8 mouse cellular contexts compared by ENCODE assay signal in genomic region chr3:40745661-40746547, GRCm38 (mm10). TPM values are rescaled to one million over a fixed set of nuclear protein-coding genes. Genes with fewer than 3 reads are reported as not detected.
DNase-seq lines count a peak whose midpoint lies in the region; ATAC-seq and TF ChIP-seq lines count a peak whose summit lies in the region.

No protein-coding gene starts in this region.

- peaks cover 3% of the 10 kb centered on the region; the same call in 1 of the 2 replicates for H3K4me1 ChIP-seq in kidney, adult 2 months (ENCODE audit: control insufficient read depth, insufficient read depth, low read length)
- H3K4me1 ChIP-seq in hindbrain, postnatal 0 days (ENCODE audit: insufficient read depth, low read length) = 0 out of 2 replicates have a peak, but pooled peaks cover 5% of the 10 kb centered on the region
- peaks cover 6% of the 10 kb centered on the region; the same call in 1 of the 2 replicates for H3K4me1 ChIP-seq in stomach, embryonic 14.5 days (ENCODE audit: control insufficient read depth, insufficient read depth, low read length)

- H3K9ac ChIP-seq in hindbrain, postnatal 0 days (replicated peaks; ENCODE audit: low read length) = peak overlapping the region; percentile 85
- H3K9ac ChIP-seq in stomach, embryonic 14.5 days (replicated peaks; ENCODE audit: low read depth, low read length) = peak overlapping the region; percentile 40; the same call in 1 of the 2 replicates

- POLR2A ChIA-PET in Patski (lab: Charles Lee) = interaction anchor here (1.0 kb wide), 1 partner anchor 221 kb away, joined by 3 read pairs; no protein-coding TSS in a partner anchor

- H3K27me3 ChIP-seq in kidney, adult 2 months (replicated peaks; ENCODE audit: control insufficient read depth, insufficient read depth, low read length) = no peaks in the 10 kb centered on the region
- H3K27me3 ChIP-seq in Patski = no peaks in the 10 kb centered on the region
- no peaks in the 10 kb centered on the region for H3K27me3 ChIP-seq in hindbrain, postnatal 0 days (ENCODE audit: insufficient read depth, low read length)
- H3K27me3 ChIP-seq in stomach, embryonic 14.5 days (ENCODE audit: control insufficient read depth, insufficient read depth, low read length) = no peaks in the 10 kb centered on the region

- H3K4me2 ChIP-seq in hindbrain, postnatal 0 days (ENCODE audit: low read depth, low read length) = peak overlapping the region; percentile 94
- H3K4me2 ChIP-seq in stomach, embryonic 14.5 days (replicated peaks; ENCODE audit: low read depth, low read length) = peak overlapping the region; percentile 94

- no peaks in the 10 kb centered on the region for H3K36me3 ChIP-seq in kidney, adult 2 months (ENCODE audit: control insufficient read depth, insufficient read depth, low read length)
- H3K36me3 ChIP-seq in hindbrain, postnatal 0 days (ENCODE audit: insufficient read depth, low read length) = no peaks in the 10 kb centered on the region
- no peaks in the 10 kb centered on the region for H3K36me3 ChIP-seq in stomach, embryonic 14.5 days (ENCODE audit: control insufficient read depth, insufficient read depth, low read length)

- CTCF ChIA-PET in Patski (lab: Charles Lee) = interaction anchor here (0.9 to 1.2 kb wide), 2 partner anchors 15 to 221 kb away, joined by 3 to 4 read pairs; no protein-coding TSS in a partner anchor

- peak overlapping the region; percentile 99 for H3K4me3 ChIP-seq in kidney, adult 2 months (ENCODE audit: insufficient read depth, low read depth, low read length)
- peak overlapping the region; percentile 90 for H3K4me3 ChIP-seq in hindbrain, postnatal 0 days (ENCODE audit: low read length)
- H3K4me3 ChIP-seq in stomach, embryonic 14.5 days (ENCODE audit: low read depth, low read length) = peak overlapping the region; percentile 61

- WGBS in kidney, adult 2 months = 4% methylated on average over 37 of the region's 37 CpGs
- 1% methylated on average over 35 of the region's 37 CpGs for WGBS in hindbrain, postnatal 0 days
- WGBS in stomach, embryonic 14.5 days = 2% methylated on average over 37 of the region's 37 CpGs

- peak; percentile 29 for DNase-seq in kidney, adult 2 months
- no peak for DNase-seq in kidney, postnatal 25 days
- peak; percentile 60 for DNase-seq in Patski (ENCODE audit: low read depth, low spot score)
- no peak for DNase-seq in hindbrain, postnatal 0 days (ENCODE audit: low spot score)
- DNase-seq in lung, postnatal 25 days (ENCODE audit: low spot score) = peak; percentile 41
- no peak for DNase-seq in urinary bladder, postnatal 36 days (ENCODE audit: low spot score in 2 of 2)

- no peaks in the 10 kb centered on the region for H3K9me3 ChIP-seq in hindbrain, postnatal 0 days (ENCODE audit: low read length)
- H3K9me3 ChIP-seq in stomach, embryonic 14.5 days (ENCODE audit: control insufficient read depth, low read depth, low read length) = no peaks in the 10 kb centered on the region

- peak overlapping the region; percentile 72 for H3K27ac ChIP-seq in kidney, adult 2 months (ENCODE audit: insufficient read depth, low read depth, low read length)
- H3K27ac ChIP-seq in hindbrain, postnatal 0 days = peak overlapping the region; percentile 87
- H3K27ac ChIP-seq in stomach, embryonic 14.5 days (ENCODE audit: low read length) = peak overlapping the region; percentile 67; the same call in 1 of the 2 replicates

- TF ChIP-seq POLR2A in kidney, adult 2 months (IDR thresholded peaks at IDR 0.05; ENCODE audit: low read depth, low read length) = no peak

- TF ChIP-seq CTCF in kidney, adult 2 months (conservative IDR thresholded peaks at IDR 0.05; ENCODE audit: insufficient read depth, insufficient read length, low read depth, low read length) = no peak
- no peak for TF ChIP-seq CTCF in Patski (IDR thresholded peaks at IDR 0.05)
- no peak; the same call in 1 of the 2 replicates for TF ChIP-seq CTCF in hindbrain, postnatal 0 days (IDR thresholded peaks at IDR 0.05; ENCODE audit: low read depth)

- ATAC-seq in Patski = peak; percentile 41
- ATAC-seq in erythroblast, adult 5-6 weeks (replicated peaks; ENCODE audit: low FRiP score, poor library complexity, severe bottlenecking) = peak; percentile 48
- peak; percentile 67; the same call in 1 of the 2 replicates for ATAC-seq in hindbrain, postnatal 0 days
- ATAC-seq in stomach, embryonic 14.5 days (ENCODE audit: insufficient number of reproducible peaks, insufficient read depth, low FRiP score, low read depth) = peak; percentile 43

- in situ Hi-C loops in Patski (cut with MboI; ENCODE audit: low pct_unique_long_range_greater_than_20kb) = no loop called here

RNA-seq across cellular contexts. Expression of gene Hspa4l, which starts 1.6 kb away (rescaled TPM):
- polyA plus RNA-seq in kidney, adult 2 months (2012; rRNA removed) = 6.5 and 8.1 TPM in 2 replicates
- polyA plus RNA-seq in Patski (2021) = 97.1 TPM
- total RNA-seq in erythroblast, adult 5-6 weeks (2015; ENCODE audit: low replicate concordance) = 13.8 and 30.7 TPM in 2 replicates
- total RNA-seq in erythroblast, adult 5-6 weeks (2017; ENCODE audit: low replicate concordance) = 39.0 and 69.1 TPM in 2 replicates
- 28.5 and 54.8 TPM in 2 replicates for total RNA-seq in hindbrain, postnatal 0 days (2014; rRNA removed)
- polyA plus RNA-seq in hindbrain, postnatal 0 days (2015; fragmentation: Nextera tagmentation; extraction: Ambion mirVana) = 56.6 TPM in 2 replicates
- polyA plus RNA-seq in stomach, embryonic 14.5 days (2014; fragmentation: Nextera tagmentation; extraction: Ambion mirVana) = 15.3 and 17.7 TPM in 2 replicates

RNA-seq across cellular contexts. Expression of gene Slc25a31, which starts 37.2 kb away (rescaled TPM):
- 0.08 TPM in 1 of 2 replicates, not detected in the other for polyA plus RNA-seq in kidney, adult 2 months (2012; rRNA removed)
- not detected for polyA plus RNA-seq in Patski (2021)
- not detected in 2 replicates for total RNA-seq in erythroblast, adult 5-6 weeks (2015; ENCODE audit: low replicate concordance)
- total RNA-seq in erythroblast, adult 5-6 weeks (2017; ENCODE audit: low replicate concordance) = not detected in 2 replicates
- total RNA-seq in hindbrain, postnatal 0 days (2014; rRNA removed) = 0.05 TPM in 1 of 2 replicates, not detected in the other
- polyA plus RNA-seq in hindbrain, postnatal 0 days (2015; fragmentation: Nextera tagmentation; extraction: Ambion mirVana) = 0.28 and 0.43 TPM in 2 replicates
- not detected in 2 replicates for polyA plus RNA-seq in stomach, embryonic 14.5 days (2014; fragmentation: Nextera tagmentation; extraction: Ambion mirVana)

RNA-seq across cellular contexts. Expression of gene Plk4, which starts 53.9 kb away (rescaled TPM):
- polyA plus RNA-seq in kidney, adult 2 months (2012; rRNA removed) = 0.81 and 1.7 TPM in 2 replicates
- 36.7 TPM for polyA plus RNA-seq in Patski (2021)
- total RNA-seq in erythroblast, adult 5-6 weeks (2015; ENCODE audit: low replicate concordance) = 24.2 and 36.8 TPM in 2 replicates
- total RNA-seq in erythroblast, adult 5-6 weeks (2017; ENCODE audit: low replicate concordance) = 29.6 and 33.0 TPM in 2 replicates
- total RNA-seq in hindbrain, postnatal 0 days (2014; rRNA removed) = 9.3 and 14.0 TPM in 2 replicates
- 13.8 and 14.1 TPM in 2 replicates for polyA plus RNA-seq in hindbrain, postnatal 0 days (2015; fragmentation: Nextera tagmentation; extraction: Ambion mirVana)
- polyA plus RNA-seq in stomach, embryonic 14.5 days (2014; fragmentation: Nextera tagmentation; extraction: Ambion mirVana) = 55.5 and 55.6 TPM in 2 replicates

Comparison
In these comparisons a context has a peak if more than half of its experiments do, and no peak if none do; other contexts are left out.
1. DNase-seq: peak in kidney, adult 2 months (single experiment), Patski (single experiment) and lung, postnatal 25 days (single experiment); none in kidney, postnatal 25 days (0 of 2), hindbrain, postnatal 0 days (single experiment) and urinary bladder, postnatal 36 days (0 of 2).
2. Peak in every context shown above with its lines, with median percentiles within 50 percentile points of each other: H3K27ac ChIP-seq, H3K4me3 ChIP-seq and ATAC-seq.